Mouse (Mus musculus): ENCODE results near the gene Nabp2. TPM values are rescaled to one million over a fixed set of nuclear protein-coding genes. Genes with fewer than 3 reads are reported as not detected.
A peak's percentile ranks its signal among the peaks of the same experiment; 100 is the strongest.

The Nabp2 gene
- total and polyA plus RNA-seq, 3 experiments, result 40.3 to 123 (median 43.7) TPM

GRCm38 (mm10) chr10:128410560-128410845 lies 789 bp downstream of the Nabp2 start:
- Histone ChIP-seq H3K4me1 (ENCODE audit: control insufficient read depth in 1 of 2, insufficient read depth in 2 of 2) (peaks cover 8 to 29% of the 10 kb centered on the region in 2 experiments; a peak in 3 of 4 replicates), H3K9me3 (replicated peaks; ENCODE audit: low read length) (no peaks in the 10 kb centered on the region), H3K36me3 (replicated peaks in 1 of 2; ENCODE audit: control insufficient read depth in 1 of 2, insufficient read depth in 1 of 2, low read length in 1 of 2) (peaks cover 17 to 47% of the 10 kb centered on the region in 2 experiments), H3K27me3 (replicated peaks) (no peaks in the 10 kb centered on the region), H3K4me2 (ENCODE audit: insufficient read depth, low read depth, poor library complexity, severe bottlenecking) (peak overlapping the region; percentile 87), H3K4me3 (replicated peaks in 1 of 3; ENCODE audit: low read depth in 2 of 3, low read length in 2 of 3, poor library complexity in 1 of 3) (peak overlapping the region; percentile 71 to 92 (median 92)), H3K9ac (ENCODE audit: insufficient read depth, low read depth) (peak overlapping the region; percentile 69), H3K27ac (ENCODE audit: insufficient read depth, low read depth) (peak overlapping the region; percentile 43), H3K79me2 (replicated peaks; ENCODE audit: control insufficient read depth, extremely low read depth, insufficient read depth, poor library complexity, severe bottlenecking) (peaks cover 20% of the 10 kb centered on the region)
- dilution Hi-C loops (cut with MboI; ENCODE audit: extremely low pct_ligation_motif_present, extremely low pct_unique_long_range_greater_than_20kb, low sequenced_read_pairs), result no loop called here
- no peak for DNase-seq (ENCODE audit: extremely low read depth)
- in situ Hi-C loops (cut with MboI; ENCODE audit: low pct_ligation_motif_present, low pct_unique_long_range_greater_than_20kb, low sequenced_read_pairs), result no loop called here
- no peak for TF ChIP-seq ZC3H11A (IDR thresholded peaks at IDR 0.05; ENCODE audit: low read depth, low read length)
- TF ChIP-seq IRF4 (IDR thresholded peaks at IDR 0.05; ENCODE audit: low read depth, low read length), result no peak
- TF ChIP-seq NRF1 (IDR thresholded peaks at IDR 0.05; ENCODE audit: low read depth, low read length), result no peak
- TF ChIP-seq JUN (IDR thresholded peaks at IDR 0.05; ENCODE audit: insufficient read depth, low read depth, low read length), result no peak
- TF ChIP-seq E2F4 (IDR thresholded peaks at IDR 0.05; ENCODE audit: insufficient replicate concordance, low read depth, low read length), result no peak
- TF ChIP-seq TBP (conservative IDR thresholded peaks at IDR 0.05; ENCODE audit: low read depth, low read length), result no peak
- TF ChIP-seq USF1 (IDR thresholded peaks at IDR 0.05; ENCODE audit: low read depth, low read length), result no peak
- TF ChIP-seq CHD2 (IDR thresholded peaks at IDR 0.05; ENCODE audit: low read length), result no peak
- TF ChIP-seq HCFC1 (IDR thresholded peaks at IDR 0.05; ENCODE audit: low read depth, low read length), result no peak
- TF ChIP-seq JUND (conservative IDR thresholded peaks at IDR 0.05; ENCODE audit: low read depth, low read length), result no peak
- no peak for TF ChIP-seq ZKSCAN1 (IDR thresholded peaks at IDR 0.05; ENCODE audit: borderline replicate concordance, low read depth, low read length)
- TF ChIP-seq RCOR1 (conservative IDR thresholded peaks at IDR 0.05; ENCODE audit: low read depth, low read length), result no peak
- no peak for TF ChIP-seq ZMIZ1 (IDR thresholded peaks at IDR 0.05; ENCODE audit: low read depth, low read length)
- TF ChIP-seq CTCF (conservative IDR thresholded peaks at IDR 0.05 in 1 of 2, IDR thresholded peaks at IDR 0.05 in 1 of 2; ENCODE audit: low read depth in 2 of 2, low read length in 2 of 2), result no peak
- no peak; the same call in 1 of the 2 replicates for TF ChIP-seq SIN3A (IDR thresholded peaks at IDR 0.05; ENCODE audit: low read length)
- no peak for TF ChIP-seq POLR2AphosphoS2 (IDR thresholded peaks at IDR 0.05; ENCODE audit: low read depth, low read length)
- TF ChIP-seq SMC3 (IDR thresholded peaks at IDR 0.05; ENCODE audit: low read depth, low read length), result no peak
- no peak; the same call in 1 of the 2 replicates for TF ChIP-seq POLR2A (IDR thresholded peaks at IDR 0.05; ENCODE audit: low read depth, low read length)

- Histone ChIP-seq H3K27ac (ENCODE audit: insufficient read depth, low read depth) (peak overlapping the region; percentile 43), H3K79me2 (replicated peaks; ENCODE audit: control insufficient read depth, extremely low read depth, insufficient read depth, poor library complexity, severe bottlenecking) (peaks cover 20% of the 10 kb centered on the region), H3K36me3 (replicated peaks in 1 of 2; ENCODE audit: control insufficient read depth in 1 of 2, insufficient read depth in 1 of 2, low read length in 1 of 2) (peaks cover 17 to 46% of the 10 kb centered on the region in 2 experiments), H3K9ac (ENCODE audit: insufficient read depth, low read depth) (peak overlapping the region; percentile 84), H3K9me3 (replicated peaks; ENCODE audit: low read length) (no peaks in the 10 kb centered on the region), H3K4me2 (ENCODE audit: insufficient read depth, low read depth, poor library complexity, severe bottlenecking) (peak overlapping the region; percentile 87), H3K4me1 (ENCODE audit: control insufficient read depth in 1 of 2, insufficient read depth in 2 of 2) (peaks cover 8 to 29% of the 10 kb centered on the region in 2 experiments; a peak in 3 of 4 replicates), H3K27me3 (replicated peaks) (no peaks in the 10 kb centered on the region), H3K4me3 (replicated peaks in 1 of 3; ENCODE audit: low read depth in 2 of 3, low read length in 2 of 3, poor library complexity in 1 of 3) (peak overlapping the region; percentile 71 to 92 (median 92))
- in situ Hi-C loops (cut with MboI; ENCODE audit: low pct_ligation_motif_present, low pct_unique_long_range_greater_than_20kb, low sequenced_read_pairs), result no loop called here
- dilution Hi-C loops (cut with MboI; ENCODE audit: extremely low pct_ligation_motif_present, extremely low pct_unique_long_range_greater_than_20kb, low sequenced_read_pairs), result no loop called here
- peak; percentile 98 for DNase-seq (ENCODE audit: extremely low read depth)
- TF ChIP-seq JUND (conservative IDR thresholded peaks at IDR 0.05; ENCODE audit: low read depth, low read length) (0 out of 2 replicates have a peak, but pooled peaks have one; percentile 13), CHD2 (IDR thresholded peaks at IDR 0.05; ENCODE audit: low read length) (peak; percentile 88), MXI1 (IDR thresholded peaks at IDR 0.05; ENCODE audit: low read depth, low read length) (peak; percentile 45; the same call in 1 of the 2 replicates), USF2 (conservative IDR thresholded peaks at IDR 0.05; ENCODE audit: low read depth, low read length) (peak; percentile 9; the same call in 1 of the 2 replicates), ZMIZ1 (IDR thresholded peaks at IDR 0.05; ENCODE audit: low read depth, low read length) (peak; percentile 51; the same call in 1 of the 2 replicates), IRF4 (IDR thresholded peaks at IDR 0.05; ENCODE audit: low read depth, low read length) (0 out of 2 replicates have a peak, but pooled peaks have one; percentile 59), RCOR1 (conservative IDR thresholded peaks at IDR 0.05; ENCODE audit: low read depth, low read length) (no peak), TCF12 (IDR thresholded peaks at IDR 0.05; ENCODE audit: low read depth, low read length) (peak; percentile 57; the same call in 1 of the 2 replicates), BHLHE40 (IDR thresholded peaks at IDR 0.05; ENCODE audit: low read depth, low read length) (peak; percentile 44; the same call in 1 of the 2 replicates), PAX5 (IDR thresholded peaks at IDR 0.05; ENCODE audit: low read length) (no peak), SIN3A (IDR thresholded peaks at IDR 0.05; ENCODE audit: low read length) (peak; percentile 87), GABPA (IDR thresholded peaks at IDR 0.05; ENCODE audit: insufficient replicate concordance, low read depth, low read length) (no peak; the same call in 1 of the 2 replicates), ELF1 (IDR thresholded peaks at IDR 0.05; ENCODE audit: low read depth, low read length) (peak; percentile 95), ZKSCAN1 (IDR thresholded peaks at IDR 0.05; ENCODE audit: borderline replicate concordance, low read depth, low read length) (no peak), ZC3H11A (IDR thresholded peaks at IDR 0.05; ENCODE audit: low read depth, low read length) (no peak), CTCF (conservative IDR thresholded peaks at IDR 0.05 in 1 of 2, IDR thresholded peaks at IDR 0.05 in 1 of 2; ENCODE audit: low read depth in 2 of 2, low read length in 2 of 2) (peak; percentile 58 to 70), RAD21 (IDR thresholded peaks at IDR 0.05; ENCODE audit: low read depth, low read length) (peak; percentile 6), NELFE (IDR thresholded peaks at IDR 0.05; ENCODE audit: low read depth, low read length) (peak; percentile 52), MAZ (IDR thresholded peaks at IDR 0.05; ENCODE audit: low read depth, low read length) (peak; percentile 97), POLR2AphosphoS2 (IDR thresholded peaks at IDR 0.05; ENCODE audit: low read depth, low read length) (no peak; the same call in 1 of the 2 replicates), JUN (IDR thresholded peaks at IDR 0.05; ENCODE audit: insufficient read depth, low read depth, low read length) (no peak)
Measured at GRCm38 (mm10) chr10:128409692-128410559, 1.4 kb downstream of the Nabp2 start.
